Mouse (Mus musculus) adrenal gland, adult (tissue): ENCODE measurements around the gene Krt6a.
"Not testable (repeated sequence)": the region's sequence is repeated elsewhere in the genome, so short reads cannot be mapped to it uniquely, and the experiment has no call there.

Experiments
- DNase-seq, 2 experiments: peaks; one replicate each; pipeline ENCODE4 v3.0.0; 2022 to 2023; ENCODE audit warnings: low spot score in 1 of 2; ENCODE audit not compliant: inconsistent age in 2 of 2

Gene Krt6a

GRCm38 (mm10) chr15:101694207-101694606 is at the start of gene Krt6a:
TSS of gene Krt6a (minus strand) at chr15:101694307.
- DNase-seq: no peak

- no peak for DNase-seq
Measured at GRCm38 (mm10) chr15:101742711-101743110, 48.6 kb upstream of the Krt6a start, which contains the start of gene Krt71. TSS of gene Krt71 (minus strand) at chr15:101743109.

- peak; percentile 7 to 61 for DNase-seq
Measured at GRCm38 (mm10) chr15:101737786-101738185, 43.7 kb upstream of the Krt6a start.

- no peak for DNase-seq
Measured at GRCm38 (mm10) chr15:101730653-101731052, 36.5 kb upstream of the Krt6a start.

- no peak for DNase-seq
Measured at GRCm38 (mm10) chr15:101724686-101725085, 30.6 kb upstream of the Krt6a start.

- no peak for DNase-seq
Measured at GRCm38 (mm10) chr15:101715831-101716230, 21.7 kb upstream of the Krt6a start.

- DNase-seq: no peak
Measured at GRCm38 (mm10) chr15:101714356-101714755, 20.2 kb upstream of the Krt6a start.

GRCm38 (mm10) chr15:101713731-101714130 is 19.6 kb upstream of the Krt6a start:
- no peak for DNase-seq

- no peak for DNase-seq
Measured at GRCm38 (mm10) chr15:101712720-101713119, 18.6 kb upstream of the Krt6a start, which contains the start of gene Krt5. TSS of gene Krt5 (minus strand) at chr15:101712898.

- no peak for DNase-seq
Measured at GRCm38 (mm10) chr15:101708683-101709082, 14.6 kb upstream of the Krt6a start.

- no peak for DNase-seq
Measured at GRCm38 (mm10) chr15:101707454-101707853, 13.3 kb upstream of the Krt6a start.

GRCm38 (mm10) chr15:101704066-101704465 is 10.0 kb upstream of the Krt6a start:
- DNase-seq: no peak

GRCm38 (mm10) chr15:101702380-101702779 is 8.3 kb upstream of the Krt6a start:
- no peak for DNase-seq

- no peak for DNase-seq
Measured at GRCm38 (mm10) chr15:101699866-101700265, 5.8 kb upstream of the Krt6a start.

- no peak for DNase-seq
Measured at GRCm38 (mm10) chr15:101699192-101699591, 5.1 kb upstream of the Krt6a start.

GRCm38 (mm10) chr15:101697326-101698188 is 3.5 kb upstream of the Krt6a start:
- DNase-seq: no peak

GRCm38 (mm10) chr15:101690460-101690859 is 3.6 kb downstream of the Krt6a start:
- DNase-seq: not testable (repeated sequence)

GRCm38 (mm10) chr15:101688161-101688560 is 5.9 kb downstream of the Krt6a start:
- no peak for DNase-seq

GRCm38 (mm10) chr15:101680187-101680586 is 13.9 kb downstream of the Krt6a start, which contains the start of gene Krt6b:
TSS of gene Krt6b (minus strand) at chr15:101680287.
- no peak for DNase-seq

- no peak for DNase-seq
Measured at GRCm38 (mm10) chr15:101675978-101676377, 18.1 kb downstream of the Krt6a start.

GRCm38 (mm10) chr15:101652736-101653265 is 41.3 kb downstream of the Krt6a start:
- DNase-seq: peak; percentile 12 to 60

GRCm38 (mm10) chr15:101647280-101647679 is 46.8 kb downstream of the Krt6a start, which contains the start of gene Gm5478:
TSS of gene Gm5478 (minus strand) at chr15:101647380.
- no peak for DNase-seq
